Mouse (Mus musculus) ES-Bruce4 (cell line): ENCODE results near the gene Brpf3.

Experiments used
- EP300 ChIP-seq: IDR thresholded peaks from 2 replicates; pipeline ENCODE4 v1.6.1; 2011; ENCODE audit warnings: low read depth, low read length; ENCODE audit not compliant: insufficient read depth
- POLR2A ChIP-seq: IDR thresholded peaks from one replicate; pipeline ENCODE4 v1.8.1; 2011; ENCODE audit warnings: low read length; ENCODE audit not compliant: insufficient read depth

DNA sequence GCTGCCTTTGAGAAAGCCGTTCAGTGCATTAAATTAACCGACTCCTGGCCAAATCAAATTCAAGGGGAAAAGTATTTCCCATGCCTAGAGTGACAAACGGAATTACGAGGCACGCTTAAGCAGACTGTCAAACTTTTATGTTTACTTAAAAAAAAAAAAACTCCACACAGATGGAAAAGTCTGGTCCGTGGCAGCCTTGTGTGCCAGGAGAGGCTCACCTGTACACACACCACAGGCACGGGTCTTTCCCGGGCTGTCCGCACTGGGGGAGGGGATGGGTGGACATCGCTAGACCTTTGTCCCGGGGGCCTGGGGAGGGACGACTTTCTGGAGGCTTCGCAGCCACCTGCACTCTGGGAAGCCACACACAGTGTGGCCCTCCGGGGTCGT, 614 bp upstream of the Brpf3 start:
- TF ChIP-seq EP300, result no peak
- TF ChIP-seq POLR2A, result no peak
